Mouse (Mus musculus): Measurements from ENCODE around the gene Spaca6. TPM values are rescaled to one million over a fixed set of nuclear protein-coding genes. Genes with fewer than 3 reads are reported as not detected.

Gene Spaca6
- polyA plus RNA-seq, 1 experiment from 2014 or later = 43.0 TPM

- H3K4me1 ChIP-seq (replicated peaks; ENCODE audit: control insufficient read depth, insufficient read depth, low read length) = no peaks in the 10 kb centered on the region
- H3K4me3 ChIP-seq (ENCODE audit: low read depth, low read length) = no peak overlapping the region
- no peak overlapping the region for H3K4me2 ChIP-seq (ENCODE audit: low read depth, low read length, severe bottlenecking)
- ATAC-seq (replicated peaks; ENCODE audit: low FRiP score) (no peak), DNase-seq (ENCODE audit: low spot score) (no peak)
- H3K9ac ChIP-seq (ENCODE audit: low read length) = no peak overlapping the region
- H3K27me3 ChIP-seq (ENCODE audit: control insufficient read depth, insufficient read depth, low read length) = no peaks in the 10 kb centered on the region
- H3K27ac ChIP-seq (ENCODE audit: low read depth, low read length) = no peak overlapping the region
- no peaks in the 10 kb centered on the region for H3K36me3 ChIP-seq (ENCODE audit: control insufficient read depth, insufficient read depth, low read length)
- no peaks in the 10 kb centered on the region; the same call in 1 of the 2 replicates for H3K9me3 ChIP-seq (ENCODE audit: control insufficient read depth, low read length)
- 83% methylated on average over 2 of the region's 2 CpGs for WGBS
These were observed 44.1 kb downstream of the Spaca6 start for GRCm38 (mm10) chr17:17870892-17871550.

DNA sequence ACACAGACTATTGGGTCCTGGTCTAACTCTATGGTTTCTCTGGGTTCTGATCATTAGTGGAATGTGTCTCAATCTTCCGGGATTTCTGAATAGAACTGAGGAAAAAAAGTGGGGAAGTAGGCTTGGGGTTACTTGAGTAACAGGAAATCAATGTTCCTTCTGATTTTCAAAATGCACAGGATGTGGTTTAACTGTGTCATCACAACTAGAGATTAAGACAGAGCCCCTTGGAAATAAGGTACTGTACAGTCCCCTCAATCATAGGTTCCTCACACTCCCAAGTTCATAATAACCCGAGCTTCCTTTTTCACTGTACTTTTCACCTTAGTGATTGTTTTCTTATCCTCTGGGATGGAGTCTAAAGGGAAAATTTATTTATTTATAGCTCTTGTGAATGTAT lies 44.7 kb downstream of the Spaca6 start:
- Histone ChIP-seq H3K36me3 (ENCODE audit: control insufficient read depth, insufficient read depth, low read length) (no peaks in the 10 kb centered on the region), H3K4me3 (ENCODE audit: low read depth, low read length) (no peak overlapping the region), H3K27ac (ENCODE audit: low read depth, low read length) (no peak overlapping the region), H3K9ac (ENCODE audit: low read length) (no peak overlapping the region), H3K9me3 (ENCODE audit: control insufficient read depth, low read length) (no peaks in the 10 kb centered on the region; the same call in 1 of the 2 replicates), H3K4me2 (ENCODE audit: low read depth, low read length, severe bottlenecking) (no peak overlapping the region), H3K27me3 (ENCODE audit: control insufficient read depth, insufficient read depth, low read length) (no peaks in the 10 kb centered on the region), H3K4me1 (replicated peaks; ENCODE audit: control insufficient read depth, insufficient read depth, low read length) (no peaks in the 10 kb centered on the region)
- DNase-seq (ENCODE audit: low spot score) (no peak), ATAC-seq (replicated peaks; ENCODE audit: low FRiP score) (no peak)
- WGBS = 86% methylated on average over 2 of the region's 2 CpGs

DNA sequence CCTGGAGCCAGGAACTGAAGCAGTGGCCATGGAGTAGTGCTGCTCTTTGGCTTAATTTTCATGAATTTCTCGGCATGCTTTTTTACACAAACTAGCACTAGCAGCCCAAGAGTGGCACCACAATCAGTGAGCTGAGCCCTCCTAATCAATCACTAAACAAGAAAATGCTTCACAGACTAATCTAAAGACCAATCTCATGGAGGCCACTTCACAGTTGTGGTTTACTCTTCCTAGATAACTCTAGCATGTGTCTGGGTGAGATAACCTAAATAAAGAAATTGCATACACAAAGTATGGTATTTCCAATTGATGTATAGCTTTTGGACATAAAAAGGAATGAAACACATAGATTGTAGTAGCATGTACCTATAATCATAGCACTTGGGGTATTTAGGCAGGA lies 52.4 kb downstream of the Spaca6 start:
- 86% methylated on average over 1 of the region's 1 CpGs for WGBS
- H3K27me3 ChIP-seq (ENCODE audit: control insufficient read depth, insufficient read depth, low read length) = no peaks in the 10 kb centered on the region
- DNase-seq (ENCODE audit: low spot score) (no peak), ATAC-seq (replicated peaks; ENCODE audit: low FRiP score) (no peak)
- H3K9me3 ChIP-seq (ENCODE audit: control insufficient read depth, low read length) = no peaks in the 10 kb centered on the region
- no peaks in the 10 kb centered on the region for H3K4me1 ChIP-seq (replicated peaks; ENCODE audit: control insufficient read depth, insufficient read depth, low read length)
- H3K4me2 ChIP-seq (ENCODE audit: low read depth, low read length, severe bottlenecking) = no peak overlapping the region
- H3K36me3 ChIP-seq (ENCODE audit: control insufficient read depth, insufficient read depth, low read length) = no peaks in the 10 kb centered on the region
- H3K27ac ChIP-seq (ENCODE audit: low read depth, low read length) = no peak overlapping the region
- no peak overlapping the region for H3K9ac ChIP-seq (ENCODE audit: low read length)
- no peak overlapping the region for H3K4me3 ChIP-seq (ENCODE audit: low read depth, low read length)

GRCm38 (mm10) chr17:17882672-17883071 lies 55.7 kb downstream of the Spaca6 start:
- ATAC-seq (replicated peaks; ENCODE audit: low FRiP score) (no peak), DNase-seq (ENCODE audit: low spot score) (no peak)
- no peaks in the 10 kb centered on the region for H3K36me3 ChIP-seq (ENCODE audit: control insufficient read depth, insufficient read depth, low read length)
- no peak overlapping the region for H3K27ac ChIP-seq (ENCODE audit: low read depth, low read length)
- no peaks in the 10 kb centered on the region for H3K27me3 ChIP-seq (ENCODE audit: control insufficient read depth, insufficient read depth, low read length)
- no peak overlapping the region for H3K9ac ChIP-seq (ENCODE audit: low read length)
- no peaks in the 10 kb centered on the region for H3K4me1 ChIP-seq (replicated peaks; ENCODE audit: control insufficient read depth, insufficient read depth, low read length)
- H3K4me2 ChIP-seq (ENCODE audit: low read depth, low read length, severe bottlenecking) = no peak overlapping the region
- no peak overlapping the region for H3K4me3 ChIP-seq (ENCODE audit: low read depth, low read length)
- WGBS = 88% methylated on average over 3 of the region's 3 CpGs
- no peaks in the 10 kb centered on the region for H3K9me3 ChIP-seq (ENCODE audit: control insufficient read depth, low read length)

DNA sequence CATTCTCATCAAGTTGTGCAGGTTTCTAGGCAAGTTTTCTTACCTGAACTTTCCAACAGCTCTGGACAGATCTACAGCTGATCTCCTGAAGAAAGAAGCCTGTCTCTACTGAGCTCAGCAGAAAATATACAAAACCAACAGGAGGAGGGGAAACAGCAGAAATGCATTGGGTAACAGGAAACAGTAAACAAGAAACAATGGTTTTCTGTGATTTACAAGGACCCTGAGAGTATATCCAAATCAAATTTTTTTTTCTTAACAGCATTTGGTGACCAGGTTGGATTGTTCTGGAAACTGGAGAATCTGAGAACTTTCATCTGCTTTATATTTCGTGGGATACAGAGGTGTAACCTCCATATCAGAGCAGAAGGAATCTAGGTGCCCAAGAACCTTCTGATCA lies 56.9 kb downstream of the Spaca6 start, which contains the start of gene Fpr1:
Fpr1 (minus strand) TSS at position 101 of the 400 bp plus-strand sequence.
- no peaks in the 10 kb centered on the region for H3K36me3 ChIP-seq (ENCODE audit: control insufficient read depth, insufficient read depth, low read length)
- H3K9ac ChIP-seq (ENCODE audit: low read length) = no peak within 1 kb of the TSS
- 63% methylated on average over 1 of the region's 1 CpGs for WGBS
- no peak within 1 kb of the TSS for H3K27ac ChIP-seq (ENCODE audit: low read depth, low read length)
- H3K9me3 ChIP-seq (ENCODE audit: control insufficient read depth, low read length) = no peaks in the 10 kb centered on the region
- H3K4me1 ChIP-seq (replicated peaks; ENCODE audit: control insufficient read depth, insufficient read depth, low read length) = no peaks in the 10 kb centered on the region
- DNase-seq (ENCODE audit: low spot score) (no peak), ATAC-seq (replicated peaks; ENCODE audit: low FRiP score) (no peak)
- H3K4me2 ChIP-seq (ENCODE audit: low read depth, low read length, severe bottlenecking) = no peak within 1 kb of the TSS
- no peaks in the 10 kb centered on the region for H3K27me3 ChIP-seq (ENCODE audit: control insufficient read depth, insufficient read depth, low read length)
- no peak within 1 kb of the TSS for H3K4me3 ChIP-seq (ENCODE audit: low read depth, low read length)

- Histone ChIP-seq H3K4me2 (ENCODE audit: low read depth, low read length, severe bottlenecking) (no peak within 1 kb of the TSS), H3K27ac (ENCODE audit: low read depth, low read length) (no peak within 1 kb of the TSS), H3K27me3 (ENCODE audit: control insufficient read depth, insufficient read depth, low read length) (no peaks in the 10 kb centered on the region), H3K9ac (ENCODE audit: low read length) (no peak within 1 kb of the TSS), H3K4me3 (ENCODE audit: low read depth, low read length) (no peak within 1 kb of the TSS), H3K36me3 (ENCODE audit: control insufficient read depth, insufficient read depth, low read length) (no peaks in the 10 kb centered on the region), H3K9me3 (ENCODE audit: control insufficient read depth, low read length) (no peaks in the 10 kb centered on the region), H3K4me1 (replicated peaks; ENCODE audit: control insufficient read depth, insufficient read depth, low read length) (no peaks in the 10 kb centered on the region)
- DNase-seq (ENCODE audit: low spot score) (no peak), ATAC-seq (replicated peaks; ENCODE audit: low FRiP score) (no peak)
- WGBS = 60% methylated on average over 1 of the region's 1 CpGs
These were observed 60.9 kb downstream of the Spaca6 start, which contains the start of the genes Fpr2 and Fpr3 for GRCm38 (mm10) chr17:17887774-17888248. TSS of gene Fpr2 (plus strand) at chr17:17887824. TSS of gene Fpr3 (plus strand) at chr17:17887852.

GRCm38 (mm10) chr17:17889732-17890425 lies 62.9 kb downstream of the Spaca6 start:
- Histone ChIP-seq H3K9me3 (ENCODE audit: control insufficient read depth, low read length) (no peaks in the 10 kb centered on the region), H3K4me3 (ENCODE audit: low read depth, low read length) (no peak overlapping the region), H3K9ac (ENCODE audit: low read length) (no peak overlapping the region), H3K4me1 (replicated peaks; ENCODE audit: control insufficient read depth, insufficient read depth, low read length) (no peaks in the 10 kb centered on the region), H3K4me2 (ENCODE audit: low read depth, low read length, severe bottlenecking) (no peak overlapping the region), H3K27ac (ENCODE audit: low read depth, low read length) (no peak overlapping the region), H3K27me3 (ENCODE audit: control insufficient read depth, insufficient read depth, low read length) (no peaks in the 10 kb centered on the region), H3K36me3 (ENCODE audit: control insufficient read depth, insufficient read depth, low read length) (no peaks in the 10 kb centered on the region)
- WGBS = 86% methylated on average over 2 of the region's 2 CpGs
- ATAC-seq (replicated peaks; ENCODE audit: low FRiP score) (no peak), DNase-seq (ENCODE audit: low spot score) (no peak)
